Mouse (Mus musculus): ENCODE data around the gene Gga2. TPM values are rescaled to one million over a fixed set of nuclear protein-coding genes. Genes with fewer than 3 reads are reported as not detected.
A peak's percentile ranks its signal among the peaks of the same experiment; 100 is the strongest.

Gene Gga2
- polyA plus RNA-seq, 1 experiment from 2014 or later, result 90.2 TPM

DNA sequence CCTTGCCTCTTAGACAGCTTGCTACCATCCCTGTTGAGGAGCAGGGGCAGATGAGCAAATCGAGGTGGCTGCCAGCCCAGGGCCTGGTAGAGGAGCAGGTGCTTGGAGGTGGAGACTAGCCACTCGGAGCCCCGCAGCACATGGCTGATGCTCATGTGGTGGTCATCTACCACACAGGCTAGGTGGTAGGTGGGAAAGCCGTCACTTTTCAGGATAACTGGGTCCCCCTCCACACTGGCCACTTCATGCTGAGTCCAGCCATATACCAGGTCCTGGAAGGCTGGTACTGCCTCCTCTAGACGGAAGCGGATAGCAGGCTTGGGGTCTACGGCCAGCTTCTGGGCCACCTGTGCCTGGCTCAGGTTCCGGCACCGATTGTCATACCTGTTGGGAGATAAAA, 27.2 kb upstream of the Gga2 start:
- no peak overlapping the region for H3K9ac ChIP-seq (ENCODE audit: low read length)
- no peak for ATAC-seq (ENCODE audit: insufficient number of reproducible peaks, low FRiP score, low TSS enrichment, low read depth)
- H3K9me3 ChIP-seq (ENCODE audit: control insufficient read depth, low read length), result no peaks in the 10 kb centered on the region
- no peaks in the 10 kb centered on the region for H3K4me1 ChIP-seq (ENCODE audit: control insufficient read depth, insufficient read depth, low read length)
- H3K27me3 ChIP-seq (ENCODE audit: control insufficient read depth, insufficient read depth, low read length), result no peaks in the 10 kb centered on the region
- 93% methylated on average over 9 of the region's 9 CpGs for WGBS
- H3K4me3 ChIP-seq (ENCODE audit: low read depth, low read length), result no peak overlapping the region
- no peak for DNase-seq (ENCODE audit: low spot score)
- peaks cover 5% of the 10 kb centered on the region for H3K36me3 ChIP-seq (ENCODE audit: control insufficient read depth, insufficient read depth, low read length)
- no peak overlapping the region for H3K27ac ChIP-seq (replicated peaks; ENCODE audit: low read depth, low read length)
- no peak overlapping the region for H3K4me2 ChIP-seq (ENCODE audit: low read depth, severe bottlenecking)

DNA sequence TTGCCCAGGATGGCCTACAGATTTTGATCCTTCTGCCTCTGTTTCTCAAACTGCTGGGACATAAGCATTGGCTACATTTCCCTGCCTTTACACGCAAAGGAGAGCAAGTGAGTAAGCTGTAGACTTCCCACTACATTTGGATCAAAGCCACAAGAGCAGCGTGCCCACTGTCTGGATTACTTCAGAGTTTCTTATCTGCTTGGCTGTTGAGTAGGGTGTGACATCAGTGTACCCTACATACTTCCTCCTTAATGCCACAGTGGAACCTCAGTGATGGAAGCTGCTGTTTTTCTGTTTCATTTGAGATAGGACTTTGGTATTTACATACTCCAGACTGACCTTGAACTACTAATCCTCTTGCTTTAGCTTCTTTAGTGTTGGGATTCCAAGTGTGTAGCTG, 25.8 kb upstream of the Gga2 start:
- no peak overlapping the region for H3K4me2 ChIP-seq (ENCODE audit: low read depth, severe bottlenecking)
- H3K4me3 ChIP-seq (ENCODE audit: low read depth, low read length), result no peak overlapping the region
- DNase-seq (ENCODE audit: low spot score) (no peak), ATAC-seq (ENCODE audit: insufficient number of reproducible peaks, low FRiP score, low TSS enrichment, low read depth) (no peak)
- H3K9me3 ChIP-seq (ENCODE audit: control insufficient read depth, low read length), result no peaks in the 10 kb centered on the region
- H3K9ac ChIP-seq (ENCODE audit: low read length), result no peak overlapping the region
- WGBS, result 88% methylated on average over 2 of the region's 2 CpGs
- H3K27me3 ChIP-seq (ENCODE audit: control insufficient read depth, insufficient read depth, low read length), result no peaks in the 10 kb centered on the region
- H3K27ac ChIP-seq (replicated peaks; ENCODE audit: low read depth, low read length), result no peak overlapping the region
- H3K4me1 ChIP-seq (ENCODE audit: control insufficient read depth, insufficient read depth, low read length), result no peaks in the 10 kb centered on the region
- peaks cover 5% of the 10 kb centered on the region for H3K36me3 ChIP-seq (ENCODE audit: control insufficient read depth, insufficient read depth, low read length)

DNA sequence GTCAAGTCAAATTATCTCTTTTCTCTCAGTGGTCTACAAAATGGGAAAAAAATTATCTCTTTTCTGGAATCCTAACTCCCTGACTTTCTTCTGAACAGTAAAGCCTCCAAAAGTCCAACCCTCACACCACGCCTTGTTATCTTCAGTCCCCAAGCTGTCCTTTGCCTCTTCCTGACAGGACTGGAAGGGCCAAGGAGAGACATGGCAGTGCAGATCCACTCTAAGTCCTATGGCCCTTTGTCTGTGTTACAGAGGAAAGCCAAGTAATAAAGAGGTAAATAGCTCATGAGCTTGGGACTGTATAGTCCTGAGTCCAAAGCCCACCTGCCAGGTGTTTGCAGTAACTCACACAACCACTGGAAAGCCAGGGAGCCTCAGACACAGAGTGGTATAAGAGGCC, 24.7 kb upstream of the Gga2 start:
- Histone ChIP-seq H3K27me3 (ENCODE audit: control insufficient read depth, insufficient read depth, low read length) (no peaks in the 10 kb centered on the region), H3K9ac (ENCODE audit: low read length) (no peak overlapping the region), H3K4me2 (ENCODE audit: low read depth, severe bottlenecking) (no peak overlapping the region), H3K9me3 (ENCODE audit: control insufficient read depth, low read length) (no peaks in the 10 kb centered on the region), H3K36me3 (ENCODE audit: control insufficient read depth, insufficient read depth, low read length) (peaks cover 5% of the 10 kb centered on the region), H3K4me1 (ENCODE audit: control insufficient read depth, insufficient read depth, low read length) (no peaks in the 10 kb centered on the region), H3K4me3 (ENCODE audit: low read depth, low read length) (no peak overlapping the region), H3K27ac (replicated peaks; ENCODE audit: low read depth, low read length) (no peak overlapping the region)
- DNase-seq (ENCODE audit: low spot score), result no peak
- WGBS, result 92% methylated on average over 1 of the region's 1 CpGs
- no peak for ATAC-seq (ENCODE audit: insufficient number of reproducible peaks, low FRiP score, low TSS enrichment, low read depth)

DNA sequence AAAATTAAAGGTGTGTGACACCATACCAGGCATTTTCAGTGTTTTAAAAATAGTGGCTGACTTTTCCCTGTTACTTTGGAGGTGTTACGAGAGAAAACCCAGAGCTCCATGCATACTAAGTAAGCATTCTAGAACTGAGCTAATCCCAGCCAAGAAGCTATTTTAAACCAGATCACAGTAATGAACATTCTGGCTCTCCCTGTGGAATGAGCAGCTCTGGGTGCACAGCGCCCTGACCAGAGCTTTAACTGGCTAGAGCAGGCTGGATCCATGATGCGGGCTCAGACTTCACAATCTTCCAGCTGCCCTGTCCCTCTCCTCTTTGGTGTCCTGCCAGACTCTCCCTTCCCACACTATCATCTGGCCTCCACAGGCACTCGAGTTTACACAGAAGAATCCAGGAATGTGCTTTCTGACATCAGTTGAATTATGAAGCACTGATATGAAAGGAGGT, 24.2 kb upstream of the Gga2 start:
- H3K4me2 ChIP-seq (ENCODE audit: low read depth, severe bottlenecking), result no peak overlapping the region
- no peaks in the 10 kb centered on the region for H3K27me3 ChIP-seq (ENCODE audit: control insufficient read depth, insufficient read depth, low read length)
- no peaks in the 10 kb centered on the region for H3K4me1 ChIP-seq (ENCODE audit: control insufficient read depth, insufficient read depth, low read length)
- H3K4me3 ChIP-seq (ENCODE audit: low read depth, low read length), result no peak overlapping the region
- H3K9me3 ChIP-seq (ENCODE audit: control insufficient read depth, low read length), result no peaks in the 10 kb centered on the region
- peaks cover 5% of the 10 kb centered on the region for H3K36me3 ChIP-seq (ENCODE audit: control insufficient read depth, insufficient read depth, low read length)
- H3K27ac ChIP-seq (replicated peaks; ENCODE audit: low read depth, low read length), result no peak overlapping the region
- H3K9ac ChIP-seq (ENCODE audit: low read length), result no peak overlapping the region
- 78% methylated on average over 4 of the region's 4 CpGs for whole genome bisulfite sequencing
- DNase-seq (ENCODE audit: low spot score) (no peak), ATAC-seq (ENCODE audit: insufficient number of reproducible peaks, low FRiP score, low TSS enrichment, low read depth) (no peak)

GRCm38 (mm10) chr7:122044106-122044505, 23.1 kb upstream of the Gga2 start:
- Histone ChIP-seq H3K27ac (replicated peaks; ENCODE audit: low read depth, low read length) (no peak overlapping the region), H3K4me1 (ENCODE audit: control insufficient read depth, insufficient read depth, low read length) (no peaks in the 10 kb centered on the region), H3K36me3 (ENCODE audit: control insufficient read depth, insufficient read depth, low read length) (peaks cover 8% of the 10 kb centered on the region), H3K9me3 (ENCODE audit: control insufficient read depth, low read length) (no peaks in the 10 kb centered on the region), H3K27me3 (ENCODE audit: control insufficient read depth, insufficient read depth, low read length) (no peaks in the 10 kb centered on the region), H3K4me3 (ENCODE audit: low read depth, low read length) (no peak overlapping the region), H3K9ac (ENCODE audit: low read length) (no peak overlapping the region), H3K4me2 (ENCODE audit: low read depth, severe bottlenecking) (no peak overlapping the region)
- no peak for ATAC-seq (ENCODE audit: insufficient number of reproducible peaks, low FRiP score, low TSS enrichment, low read depth)
- 90% methylated on average over 8 of the region's 8 CpGs for WGBS
- no peak for DNase-seq (ENCODE audit: low spot score)

DNA sequence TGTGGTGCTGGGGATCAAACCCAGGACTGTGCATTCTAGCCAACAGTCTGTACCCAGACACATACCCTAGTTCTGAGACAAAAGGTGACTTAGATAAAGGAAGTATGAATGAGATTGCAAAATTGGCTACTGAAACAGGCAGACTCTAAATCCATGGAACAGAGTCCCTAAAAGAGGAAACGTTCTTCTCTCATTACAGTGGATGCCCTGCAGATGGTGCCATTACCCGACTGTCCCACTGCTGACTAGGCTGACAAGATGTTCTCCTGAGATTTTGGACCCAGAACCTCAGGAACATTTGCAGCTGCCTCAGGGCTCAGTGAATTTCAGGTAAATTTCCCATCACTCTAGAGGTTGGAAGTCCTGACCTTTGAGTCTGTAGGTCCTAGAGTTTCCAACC, 13.3 kb upstream of the Gga2 start:
- Histone ChIP-seq H3K27ac (replicated peaks; ENCODE audit: low read depth, low read length) (no peak overlapping the region), H3K9me3 (ENCODE audit: control insufficient read depth, low read length) (no peaks in the 10 kb centered on the region), H3K27me3 (ENCODE audit: control insufficient read depth, insufficient read depth, low read length) (no peaks in the 10 kb centered on the region), H3K4me2 (ENCODE audit: low read depth, severe bottlenecking) (no peak overlapping the region), H3K36me3 (ENCODE audit: control insufficient read depth, insufficient read depth, low read length) (no peaks in the 10 kb centered on the region), H3K9ac (ENCODE audit: low read length) (no peak overlapping the region), H3K4me1 (ENCODE audit: control insufficient read depth, insufficient read depth, low read length) (no peaks in the 10 kb centered on the region), H3K4me3 (ENCODE audit: low read depth, low read length) (no peak overlapping the region)
- no peak for ATAC-seq (ENCODE audit: insufficient number of reproducible peaks, low FRiP score, low TSS enrichment, low read depth)
- DNase-seq (ENCODE audit: low spot score), result no peak
- 37% methylated on average over 2 of the region's 2 CpGs for WGBS

DNA sequence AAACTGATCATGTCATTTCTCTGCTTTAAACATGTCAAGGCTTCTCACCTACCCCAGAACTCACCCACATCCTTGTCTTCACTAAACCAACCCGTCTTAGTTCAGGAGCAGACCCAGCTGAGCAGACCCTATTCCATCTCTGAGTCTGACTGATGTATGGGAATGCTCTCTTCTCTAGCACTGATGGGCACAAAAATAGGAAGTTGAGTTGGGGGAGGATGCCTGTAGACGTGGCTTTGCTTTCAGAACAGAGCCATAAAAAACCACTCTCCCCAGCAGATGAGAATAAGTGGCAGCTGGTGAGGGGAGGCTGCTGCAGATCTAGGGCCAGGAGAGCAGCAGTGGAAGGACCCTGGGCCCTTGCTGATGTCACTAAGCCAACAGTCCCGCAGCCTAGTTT, 12.3 kb upstream of the Gga2 start:
- no peak overlapping the region for H3K4me3 ChIP-seq (ENCODE audit: low read depth, low read length)
- H3K4me1 ChIP-seq (ENCODE audit: control insufficient read depth, insufficient read depth, low read length), result no peaks in the 10 kb centered on the region
- H3K27ac ChIP-seq (replicated peaks; ENCODE audit: low read depth, low read length), result no peak overlapping the region
- no peak overlapping the region for H3K9ac ChIP-seq (ENCODE audit: low read length)
- no peaks in the 10 kb centered on the region for H3K36me3 ChIP-seq (ENCODE audit: control insufficient read depth, insufficient read depth, low read length)
- no peaks in the 10 kb centered on the region for H3K9me3 ChIP-seq (ENCODE audit: control insufficient read depth, low read length)
- H3K27me3 ChIP-seq (ENCODE audit: control insufficient read depth, insufficient read depth, low read length), result no peaks in the 10 kb centered on the region
- ATAC-seq (ENCODE audit: insufficient number of reproducible peaks, low FRiP score, low TSS enrichment, low read depth) (no peak), DNase-seq (ENCODE audit: low spot score) (no peak)
- 58% methylated on average over 3 of the region's 3 CpGs for WGBS
- H3K4me2 ChIP-seq (ENCODE audit: low read depth, severe bottlenecking), result no peak overlapping the region

GRCm38 (mm10) chr7:122022131-122022530, 1.1 kb upstream of the Gga2 start:
- no peaks in the 10 kb centered on the region for H3K9me3 ChIP-seq (ENCODE audit: control insufficient read depth, low read length)
- H3K4me3 ChIP-seq (ENCODE audit: low read depth, low read length), result no peak overlapping the region
- H3K4me1 ChIP-seq (ENCODE audit: control insufficient read depth, insufficient read depth, low read length), result peaks cover 12% of the 10 kb centered on the region; the same call in 1 of the 2 replicates
- ATAC-seq (ENCODE audit: insufficient number of reproducible peaks, low FRiP score, low TSS enrichment, low read depth) (no peak), DNase-seq (ENCODE audit: low spot score) (no peak)
- H3K4me2 ChIP-seq (ENCODE audit: low read depth, severe bottlenecking), result no peak overlapping the region
- H3K36me3 ChIP-seq (ENCODE audit: control insufficient read depth, insufficient read depth, low read length), result peaks cover 3% of the 10 kb centered on the region; the same call in 1 of the 2 replicates
- H3K27ac ChIP-seq (replicated peaks; ENCODE audit: low read depth, low read length), result no peak overlapping the region
- no peak overlapping the region for H3K9ac ChIP-seq (ENCODE audit: low read length)
- 96% methylated on average over 2 of the region's 2 CpGs for WGBS
- no peaks in the 10 kb centered on the region for H3K27me3 ChIP-seq (ENCODE audit: control insufficient read depth, insufficient read depth, low read length)

GRCm38 (mm10) chr7:122020273-122020666, 752 bp downstream of the Gga2 start:
- 2% methylated on average over 6 of the region's 6 CpGs for WGBS
- peak; percentile 55 for DNase-seq (ENCODE audit: low spot score)
- H3K4me1 ChIP-seq (ENCODE audit: control insufficient read depth, insufficient read depth, low read length), result peaks cover 22% of the 10 kb centered on the region
- peaks cover 3% of the 10 kb centered on the region; the same call in 1 of the 2 replicates for H3K36me3 ChIP-seq (ENCODE audit: control insufficient read depth, insufficient read depth, low read length)
- no peaks in the 10 kb centered on the region for H3K9me3 ChIP-seq (ENCODE audit: control insufficient read depth, low read length)
- ATAC-seq (ENCODE audit: insufficient number of reproducible peaks, low FRiP score, low TSS enrichment, low read depth), result peak; percentile 22; the same call in 1 of the 2 replicates
- H3K4me3 ChIP-seq (ENCODE audit: low read depth, low read length), result peak overlapping the region; percentile 85
- no peaks in the 10 kb centered on the region for H3K27me3 ChIP-seq (ENCODE audit: control insufficient read depth, insufficient read depth, low read length)
- H3K4me2 ChIP-seq (ENCODE audit: low read depth, severe bottlenecking), result peak overlapping the region; percentile 80
- peak overlapping the region; percentile 85 for H3K9ac ChIP-seq (ENCODE audit: low read length)
- H3K27ac ChIP-seq (replicated peaks; ENCODE audit: low read depth, low read length), result peak overlapping the region; percentile 79; the same call in 1 of the 2 replicates
